Mouse (Mus musculus): Measurements from ENCODE around the gene Prrt1.

DNA sequence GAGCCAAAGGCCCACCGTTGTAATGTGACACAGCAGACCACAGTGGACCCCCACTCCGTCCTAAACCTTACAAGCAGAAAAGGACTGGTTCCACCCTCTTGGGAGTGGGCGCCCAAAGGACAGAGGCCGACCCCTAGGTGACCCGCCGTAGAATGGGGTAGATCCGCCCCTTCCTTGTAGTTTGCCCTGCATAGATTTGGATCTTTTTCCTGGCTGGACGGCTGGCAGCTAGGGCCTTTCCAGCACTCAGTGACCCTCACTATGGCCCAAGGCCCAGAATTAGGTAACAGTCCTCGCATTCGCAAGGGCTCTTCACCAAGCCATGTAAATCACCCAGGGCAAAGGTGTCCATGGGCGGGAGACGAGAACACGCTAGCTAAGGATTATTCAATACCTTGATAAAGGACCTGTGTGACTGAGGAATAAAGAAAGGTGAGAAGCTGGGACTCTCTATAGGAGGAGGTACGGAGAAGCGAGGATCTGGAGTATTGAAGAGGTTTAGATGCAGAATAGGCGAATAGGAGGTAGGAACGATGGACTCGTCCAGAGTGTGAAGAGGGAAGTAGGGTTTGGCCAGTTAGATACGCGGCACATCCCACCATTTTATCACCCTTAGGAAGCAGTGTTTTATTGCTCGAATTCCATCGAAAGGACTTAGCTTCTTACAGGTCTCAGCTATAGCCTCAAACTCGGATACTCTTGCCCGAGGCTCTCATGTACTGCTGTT is 24.7 kb upstream of the Prrt1 start:
- TF ChIP-seq NELFE (IDR thresholded peaks at IDR 0.05; ENCODE audit: low read depth, low read length) (no peak), ZC3H11A (IDR thresholded peaks at IDR 0.05; ENCODE audit: low read depth, low read length) (no peak), JUND (IDR thresholded peaks at IDR 0.05; ENCODE audit: low read depth, low read length) (no peak), POLR2A (IDR thresholded peaks at IDR 0.05; ENCODE audit: control insufficient read depth in 1 of 2, insufficient read depth in 1 of 2, low read depth in 1 of 2, low read length in 2 of 2, poor library complexity in 1 of 2) (no peak), BHLHE40 (IDR thresholded peaks at IDR 0.05; ENCODE audit: borderline replicate concordance, low read depth, low read length) (no peak), USF2 (IDR thresholded peaks at IDR 0.05; ENCODE audit: borderline replicate concordance in 1 of 2, insufficient read depth in 1 of 2, low read depth in 1 of 2, low read length in 2 of 2) (no peak)

Measured in MEL (cell line).